Mouse (Mus musculus) erythroid progenitor cell, adult 5-6 weeks (primary cell): ENCODE results near the gene Rab5c. TPM values are rescaled to one million over a fixed set of nuclear protein-coding genes. Genes with fewer than 3 reads are reported as not detected.

Experiments
- ATAC-seq: replicated peaks from 2 replicates; pipeline ENCODE4 v1.8.0; 2016; ENCODE audit warnings: moderate number of reproducible peaks, mild to moderate bottlenecking, moderate TSS enrichment, inconsistent platforms; ENCODE audit not compliant: poor library complexity, low FRiP score, severe bottlenecking
- total RNA-seq, 2 experiments: library from RNA; stranded (forward) in 1 of 2; stranded (reverse) in 1 of 2; fragments of 150-400 nt in 1 of 2; fragments of 186-747, 209-891 nt in 1 of 2; gene quantifications; 2 replicates each; pipeline versions ENCODE4 v1.2.3 to v1.2.4; 2015 to 2017; ENCODE audit warnings: low replicate concordance in 2 of 2

The Rab5c gene
- total RNA-seq, 2 experiments from 2014 or later = 80.2 to 136 TPM

DNA sequence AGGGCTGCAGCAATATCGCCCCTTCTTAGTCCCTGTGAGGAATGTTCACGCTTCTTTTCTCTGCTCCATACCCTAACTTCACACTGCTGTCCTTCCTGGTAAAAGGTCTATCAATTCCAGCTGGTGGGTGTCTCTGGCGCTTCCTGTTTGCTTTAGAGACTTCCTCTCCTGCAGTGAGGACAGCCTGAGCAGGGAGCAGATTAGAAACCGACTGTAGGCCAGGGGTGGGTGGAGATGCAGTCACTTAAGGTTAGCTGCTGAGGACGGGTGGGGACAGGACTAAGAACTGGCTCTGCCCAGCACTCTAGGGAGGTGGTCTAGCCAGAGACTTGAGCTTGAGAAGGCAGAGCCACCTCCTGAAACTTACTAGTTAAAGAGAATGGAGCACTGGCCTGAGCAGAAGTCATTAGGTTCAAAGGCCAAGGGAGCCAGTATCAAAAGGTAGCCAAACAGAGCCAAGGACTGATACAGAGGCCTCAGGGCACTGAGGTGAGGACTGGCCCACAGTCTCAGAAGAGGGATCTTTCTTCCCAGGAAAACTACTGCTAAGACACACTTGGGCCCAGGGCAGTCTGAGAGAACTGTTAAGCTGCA, 13.0 kb downstream of the Rab5c start:
- ATAC-seq = no peak

DNA sequence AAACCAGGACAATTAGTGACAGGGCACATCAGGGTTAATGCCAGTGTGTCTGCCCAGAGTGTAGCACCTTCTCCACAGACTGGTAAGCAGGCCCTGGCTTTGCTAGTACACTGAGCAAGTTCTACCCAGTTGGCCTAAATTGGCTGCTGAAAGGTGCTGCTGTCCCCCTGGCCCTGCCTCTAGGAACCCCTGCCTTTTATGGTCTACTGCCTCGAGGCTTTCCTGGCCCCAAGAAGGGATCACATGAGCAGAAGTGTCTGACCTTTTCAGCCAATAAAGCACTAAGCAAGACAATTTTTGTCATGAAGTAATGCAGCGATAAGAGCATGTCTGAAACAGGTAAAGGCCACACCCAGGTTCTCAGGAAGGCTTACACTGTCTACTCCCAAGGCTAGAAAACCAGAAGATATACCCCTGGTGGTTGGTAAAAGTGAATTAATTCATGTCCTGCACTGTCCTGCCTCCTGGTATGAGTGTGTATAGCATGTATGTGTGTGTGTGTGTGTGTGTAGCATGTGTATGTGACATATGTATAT, 15.5 kb downstream of the Rab5c start:
- peak; percentile 38 for ATAC-seq

DNA sequence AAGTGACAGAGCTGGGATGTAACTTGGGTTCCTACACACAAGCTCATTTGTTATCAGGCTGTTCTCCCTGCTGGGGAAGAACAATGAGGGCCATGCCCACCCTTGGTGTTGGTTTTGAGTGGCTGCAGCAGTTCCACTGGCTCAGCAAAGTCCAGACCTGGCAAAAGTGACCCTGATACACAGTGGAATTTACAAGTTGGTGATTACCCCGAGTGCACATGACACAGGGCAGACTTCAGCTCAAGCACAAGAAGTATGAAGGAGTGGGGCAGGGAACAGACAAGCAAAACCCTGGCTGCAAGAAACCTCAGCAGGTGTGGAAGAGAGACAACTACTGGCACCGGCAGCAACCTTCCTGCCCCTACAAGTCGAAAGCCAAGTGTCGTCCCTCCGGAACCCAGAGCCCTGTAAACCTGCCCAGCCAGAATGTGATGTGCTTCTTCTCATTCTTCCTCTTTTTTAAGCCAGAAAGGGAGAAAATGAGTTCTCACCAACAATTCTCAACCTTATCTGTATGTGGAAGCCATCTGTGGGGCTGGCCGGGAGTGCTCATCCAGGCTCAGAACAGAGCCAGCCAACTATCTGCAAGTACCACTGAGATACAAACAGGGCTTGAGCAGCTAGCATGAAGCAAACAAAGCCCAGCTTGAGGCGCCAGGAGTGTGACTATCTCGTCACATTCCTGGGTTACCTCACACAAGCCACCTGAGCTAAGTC, 16.1 kb downstream of the Rab5c start:
- ATAC-seq = peak; percentile 46

DNA sequence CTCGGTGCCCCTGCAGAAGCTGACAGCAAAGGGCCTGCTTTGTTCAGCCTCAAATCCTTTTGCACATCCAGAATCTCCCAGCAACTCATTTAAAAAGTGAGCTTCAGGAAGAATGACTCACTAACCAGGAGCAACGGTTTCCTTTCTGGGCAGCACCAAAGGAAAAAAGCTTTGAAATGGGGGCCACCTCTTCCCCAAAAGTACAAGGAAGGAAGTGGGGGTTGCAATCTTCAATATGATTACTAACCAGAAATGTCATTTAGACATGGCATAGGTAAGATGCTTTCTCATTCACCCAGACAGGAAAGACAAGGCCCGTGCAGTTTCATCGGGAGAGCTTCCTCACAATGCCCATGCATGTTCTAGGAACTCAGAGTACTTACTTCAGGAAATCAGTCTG, 16.8 kb downstream of the Rab5c start:
- ATAC-seq = no peak

DNA sequence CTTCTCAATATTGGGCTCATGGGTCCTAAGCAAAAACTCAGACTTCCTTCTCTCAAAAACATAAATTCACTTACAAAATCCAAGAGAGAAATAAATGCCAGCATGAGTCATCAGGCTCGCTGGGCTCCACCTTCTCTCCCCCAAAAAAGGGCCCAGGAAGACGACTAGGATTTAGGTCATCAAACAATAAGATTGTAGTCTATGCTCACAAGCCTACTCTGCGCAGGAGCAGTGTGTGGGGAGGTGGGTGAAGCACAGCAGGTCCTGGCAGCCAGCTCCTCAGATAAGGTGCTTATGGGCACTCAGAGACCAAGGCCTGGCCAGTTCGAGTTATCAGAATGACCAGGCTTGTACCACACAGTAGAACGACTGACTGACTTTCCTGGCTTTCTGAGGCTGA, 17.7 kb downstream of the Rab5c start:
- ATAC-seq = no peak

DNA sequence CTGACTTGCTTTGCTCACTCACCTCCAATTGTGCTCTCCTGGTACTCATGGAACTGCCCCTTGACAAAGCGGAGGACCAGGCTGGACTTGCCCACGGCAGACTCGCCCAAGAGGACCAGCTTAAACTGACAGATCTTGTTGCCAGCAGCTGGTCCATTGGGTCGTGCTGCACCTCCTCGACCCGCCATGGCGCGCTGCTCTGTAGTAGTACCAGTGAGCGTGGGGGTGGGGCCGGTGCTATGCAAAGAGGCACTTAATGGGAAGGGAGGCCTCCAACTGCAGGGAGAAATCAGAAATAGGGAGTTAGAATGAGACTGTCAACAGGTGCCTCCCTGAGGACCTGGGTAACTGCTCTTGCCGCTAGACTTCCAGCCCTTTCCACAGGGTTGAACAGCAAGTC, 18.1 kb downstream of the Rab5c start:
- no peak for ATAC-seq

DNA sequence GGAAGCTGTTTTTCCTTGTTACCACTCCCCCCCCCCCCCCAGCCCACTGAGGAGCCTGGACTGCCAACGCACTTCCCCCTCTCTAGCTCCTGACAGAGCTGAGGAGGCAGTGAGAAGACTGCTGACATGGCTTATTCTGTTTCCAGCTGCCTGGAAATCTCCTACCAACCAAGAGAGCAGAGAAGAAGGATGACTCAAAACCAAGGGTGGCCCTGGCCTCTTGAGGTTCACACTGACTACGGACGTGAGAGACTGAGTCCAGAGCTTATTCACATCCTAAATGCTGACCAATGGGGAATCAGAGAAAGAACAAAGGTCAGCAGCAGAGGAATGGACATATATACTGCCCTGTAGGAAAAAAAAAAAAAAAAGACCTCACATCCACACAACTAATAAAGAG, 18.7 kb downstream of the Rab5c start:
- ATAC-seq = no peak

DNA sequence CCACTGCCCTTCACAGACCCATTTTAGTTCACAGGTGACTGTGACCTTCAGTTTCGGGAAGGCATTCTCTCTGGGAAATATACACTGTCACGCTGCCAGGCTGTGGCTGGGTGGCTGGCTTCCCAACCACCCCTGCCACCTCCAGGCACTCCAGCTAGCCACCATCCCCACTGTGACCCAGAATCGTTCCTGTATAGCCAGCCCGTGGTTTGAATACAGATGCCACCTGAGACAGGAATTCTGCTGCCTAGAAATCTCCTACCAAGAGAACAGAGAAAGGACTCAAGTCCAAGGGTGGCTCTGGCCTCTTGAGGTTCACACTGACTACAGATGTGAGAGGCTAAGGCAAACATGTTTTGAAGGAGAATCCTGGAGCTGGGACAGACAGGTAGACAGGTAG, 19.1 kb downstream of the Rab5c start:
- no peak for ATAC-seq

DNA sequence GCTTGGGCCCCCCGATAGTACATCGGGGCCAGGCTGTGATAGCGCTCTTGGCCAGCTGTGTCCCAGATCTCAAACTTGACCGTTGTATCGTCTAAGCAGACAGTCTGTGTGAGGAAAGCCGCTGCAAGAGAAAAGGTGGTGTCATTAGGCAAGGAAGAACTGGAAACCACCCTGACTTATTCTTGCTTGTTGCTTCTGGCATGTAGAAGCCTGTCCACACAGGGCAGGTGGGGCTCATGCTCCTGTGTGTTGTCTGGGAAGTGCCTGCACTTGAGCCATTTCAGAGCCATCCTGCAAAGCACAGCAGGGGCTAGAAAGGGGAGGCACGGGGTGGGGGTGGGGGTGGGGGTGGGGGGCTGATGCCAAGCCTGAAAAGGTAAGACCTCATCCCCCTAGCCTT, 19.6 kb downstream of the Rab5c start:
- ATAC-seq = no peak

DNA sequence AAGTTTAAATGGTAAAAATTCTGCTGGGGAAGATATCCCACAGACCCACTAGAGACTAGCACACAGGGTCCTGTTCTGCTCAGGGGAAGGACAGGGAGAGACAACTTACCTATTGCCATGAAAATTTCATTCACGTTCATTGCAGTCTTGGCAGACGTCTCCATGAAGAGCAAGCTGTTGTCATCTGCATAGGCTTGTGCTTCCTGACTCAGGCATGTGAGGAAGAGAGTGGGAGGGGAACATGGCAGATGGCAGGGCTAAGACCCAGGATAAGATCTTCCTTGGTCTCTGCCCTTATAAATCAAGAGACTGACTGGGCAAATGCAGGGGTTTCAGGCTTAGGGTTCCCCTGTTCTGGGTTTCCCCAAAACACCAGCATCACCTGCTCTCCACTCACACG, 21.4 kb downstream of the Rab5c start:
- no peak for ATAC-seq

DNA sequence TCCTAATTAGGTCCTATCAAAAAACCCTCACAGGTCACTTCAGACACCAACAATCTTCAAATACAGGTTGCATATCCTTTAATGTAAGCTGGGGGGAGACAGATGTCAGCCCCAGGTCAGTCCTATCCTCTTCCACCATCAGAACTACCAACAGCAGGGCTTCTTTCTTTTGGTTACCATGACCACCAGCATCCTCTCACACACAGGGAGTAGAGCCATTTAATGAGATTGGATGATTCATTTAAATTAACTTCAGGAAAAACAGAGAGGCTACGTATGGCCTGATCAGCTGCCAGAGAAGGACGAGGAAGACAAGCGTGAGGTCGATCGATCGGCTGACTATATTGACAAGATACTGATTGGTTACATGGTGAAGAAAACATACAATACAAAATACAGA, 23.1 kb downstream of the Rab5c start:
- ATAC-seq = no peak

DNA sequence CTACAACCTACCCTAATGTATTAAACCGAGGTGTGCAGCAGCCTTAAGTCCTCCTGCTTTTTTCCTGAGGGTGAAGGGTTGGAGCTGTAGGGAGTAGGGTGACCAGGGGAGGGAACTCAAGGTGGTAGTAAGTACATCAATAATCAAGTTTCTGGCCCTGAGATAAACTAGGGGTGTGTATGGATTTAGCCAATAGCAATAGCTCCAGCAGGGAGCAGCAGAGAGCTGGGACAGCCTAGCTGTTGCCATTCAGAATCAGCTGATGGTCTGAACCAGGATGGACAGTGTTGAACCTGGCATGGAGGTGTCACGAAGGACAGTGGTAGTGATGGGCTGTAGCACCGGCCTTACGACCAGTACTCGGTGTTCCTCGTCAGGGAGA, 23.5 kb downstream of the Rab5c start:
- peak; percentile 81 for ATAC-seq

DNA sequence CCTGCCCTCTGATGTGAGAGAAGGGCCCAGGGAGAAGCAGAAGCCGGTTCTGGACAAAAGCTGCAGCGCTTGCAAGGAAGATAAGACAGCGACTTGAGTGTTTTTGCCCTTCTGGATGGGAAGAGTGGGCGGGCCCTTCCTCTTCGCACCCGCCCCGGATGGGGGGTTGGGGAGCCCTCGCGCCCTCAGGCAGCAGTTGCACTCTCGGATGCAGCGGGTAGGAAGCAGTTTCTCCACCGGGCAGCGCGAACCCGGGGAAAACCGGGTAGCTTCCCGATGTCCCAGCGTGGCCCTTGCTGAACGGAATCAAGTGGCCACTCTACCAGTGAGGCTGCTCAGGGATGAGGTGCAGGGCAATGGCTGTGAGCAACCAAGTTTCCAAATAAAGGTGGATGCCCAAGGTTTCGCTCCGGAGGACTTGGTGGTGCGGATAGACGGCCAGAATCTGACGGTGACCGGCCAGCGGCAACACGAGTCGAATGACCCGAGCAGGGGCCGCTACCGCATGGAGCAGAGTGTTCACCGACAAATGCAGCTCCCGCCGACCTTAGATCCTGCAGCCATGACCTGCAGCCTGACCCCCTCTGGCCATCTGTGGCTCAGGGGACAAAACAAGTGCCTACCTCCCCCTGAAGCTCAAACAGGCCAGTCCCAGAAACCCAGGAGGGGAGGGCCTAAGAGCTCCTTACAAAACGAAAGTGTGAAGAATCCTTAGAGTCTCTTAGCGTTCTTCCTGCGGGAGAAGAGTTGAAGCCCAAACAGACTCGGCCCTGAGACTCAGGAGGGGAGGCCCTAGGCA, 24.1 kb downstream of the Rab5c start, which contains the start of gene Hspb9:
Gene Hspb9 (plus strand): TSS at position 116 of the 799 bp plus-strand sequence.
- peak; percentile 61 for ATAC-seq

DNA sequence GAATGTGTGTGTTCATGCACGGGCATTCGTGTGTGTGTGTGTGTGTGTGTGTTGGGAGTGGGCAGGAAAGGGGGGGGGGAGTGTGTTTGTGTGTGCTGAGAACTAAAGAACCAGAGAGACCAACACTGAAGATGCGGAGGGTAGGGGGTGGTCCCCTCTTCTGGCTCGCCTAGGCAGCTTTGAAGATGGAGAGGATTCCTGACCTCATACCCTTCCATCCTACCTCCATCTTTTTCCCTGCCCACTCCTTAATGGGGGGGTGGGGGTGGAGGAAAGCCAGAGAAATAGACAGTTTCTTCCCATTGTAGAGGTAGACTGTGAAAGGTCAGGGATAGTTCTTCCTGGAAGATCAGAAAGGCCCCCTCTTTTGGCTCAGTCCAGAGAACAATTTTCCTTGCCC, 24.8 kb downstream of the Rab5c start:
- ATAC-seq = no peak

DNA sequence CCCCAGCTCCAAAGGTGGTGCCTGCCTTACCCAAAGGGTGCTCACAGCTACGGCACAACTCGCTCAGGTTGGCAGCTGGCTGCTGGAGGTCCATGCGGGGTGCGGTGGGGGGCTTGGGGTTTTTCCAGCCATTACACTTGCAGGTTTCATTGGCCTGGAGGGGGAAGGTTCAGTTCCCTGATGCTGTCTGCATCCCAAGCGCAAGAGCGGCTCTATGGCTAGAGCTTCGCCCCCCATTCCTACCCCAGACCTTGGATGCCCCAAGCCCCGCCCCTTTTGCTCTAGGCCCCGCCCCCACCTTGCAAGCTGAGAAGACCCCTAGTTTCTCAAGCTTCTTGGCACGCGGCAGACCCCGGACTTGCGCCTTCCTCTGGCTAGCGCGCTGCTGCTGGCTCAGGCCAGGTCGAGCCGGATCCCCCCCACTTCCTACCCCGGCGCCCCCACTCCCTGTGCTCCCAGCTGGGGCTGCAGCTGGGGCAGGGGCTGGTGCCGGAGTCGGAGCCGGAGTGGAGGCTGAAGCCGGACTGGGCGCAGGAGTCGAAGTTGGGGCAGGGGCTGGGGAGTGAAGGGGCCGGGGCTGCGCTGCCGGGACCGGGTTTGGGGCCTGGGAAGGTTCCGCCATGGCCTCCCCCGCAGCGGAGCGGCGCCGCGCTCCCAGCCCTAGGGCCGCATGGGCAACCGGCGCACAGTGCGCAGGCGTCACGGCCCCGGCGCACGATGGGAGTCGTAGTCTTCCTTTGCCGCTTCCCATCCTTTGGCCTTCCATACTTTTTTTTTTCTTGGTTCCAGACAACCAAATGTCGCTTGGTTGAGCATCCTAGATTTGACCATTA, 26.0 kb downstream of the Rab5c start, which contains the start of gene Kat2a:
Gene Kat2a (minus strand): TSS at position 683 of the 833 bp plus-strand sequence.
- peak; percentile 60; the same call in 1 of the 2 replicates for ATAC-seq

DNA sequence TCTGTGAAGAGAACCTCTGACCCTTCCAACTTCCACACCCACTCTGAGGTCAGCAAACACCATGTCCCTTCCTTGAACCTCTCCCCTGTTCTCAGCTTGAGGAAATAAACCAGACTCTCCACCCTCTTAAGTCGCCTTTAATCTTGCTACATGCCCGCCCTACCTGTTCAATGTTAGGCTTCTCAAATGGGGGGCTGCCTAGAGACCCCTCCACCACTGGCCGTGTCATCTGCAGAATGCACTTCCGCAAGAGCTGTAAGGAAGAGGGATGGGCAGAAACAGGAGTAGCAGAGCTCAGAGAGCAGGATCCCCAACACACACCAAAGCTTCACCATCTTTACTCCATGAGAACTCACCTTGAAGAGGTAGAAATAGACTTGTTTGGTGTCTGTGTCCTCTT, 27.0 kb downstream of the Rab5c start:
- ATAC-seq = no peak

DNA sequence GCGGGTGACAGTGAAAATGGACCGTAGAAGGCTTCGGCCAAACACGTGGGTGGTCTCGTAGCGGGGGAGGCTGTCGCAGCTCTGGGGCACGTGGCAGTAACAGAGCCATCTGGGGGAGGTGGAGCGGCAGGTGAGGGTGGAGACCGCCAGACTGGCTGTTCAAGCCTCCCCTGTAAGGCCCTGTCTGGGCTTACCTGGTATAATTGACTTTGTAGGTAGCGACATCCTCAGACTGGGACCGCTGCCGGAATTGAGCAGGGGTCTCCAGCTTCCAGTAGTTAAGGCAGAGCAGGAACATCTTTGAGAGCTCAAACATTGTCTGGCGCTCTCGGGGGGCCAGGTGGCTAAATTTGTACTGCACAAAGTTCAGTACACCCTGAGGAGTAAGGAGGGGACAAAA, 27.5 kb downstream of the Rab5c start:
- no peak for ATAC-seq

DNA sequence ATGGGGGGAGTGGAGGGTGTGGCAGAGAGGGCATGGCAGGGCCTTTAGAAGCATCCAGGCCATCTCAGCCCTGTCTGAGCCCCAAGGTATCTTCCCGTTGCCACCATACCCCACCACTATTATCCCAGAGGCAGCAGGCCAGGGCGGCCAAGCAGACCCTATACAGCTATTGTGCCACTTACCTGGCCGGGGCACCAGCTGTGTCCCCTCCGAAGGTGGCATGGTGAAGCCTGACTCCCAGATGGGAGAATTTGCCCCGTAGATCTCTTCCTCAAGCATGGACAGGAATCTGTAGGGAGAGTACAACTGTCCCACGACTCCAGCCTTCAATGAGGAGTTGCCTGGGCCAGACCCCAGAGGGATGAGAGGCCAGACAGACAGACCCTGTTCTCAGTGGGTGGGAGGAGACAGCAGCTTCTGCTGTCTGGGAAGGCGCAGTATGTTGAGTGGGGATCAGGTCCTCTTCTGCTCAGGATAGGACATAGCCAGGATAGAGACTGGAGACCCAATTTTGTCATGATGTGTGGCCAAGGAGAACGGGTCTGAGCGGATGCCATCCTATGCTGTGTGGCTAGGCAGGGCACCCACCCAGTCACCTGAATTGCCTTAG, 28.7 kb downstream of the Rab5c start:
- no peak for ATAC-seq

DNA sequence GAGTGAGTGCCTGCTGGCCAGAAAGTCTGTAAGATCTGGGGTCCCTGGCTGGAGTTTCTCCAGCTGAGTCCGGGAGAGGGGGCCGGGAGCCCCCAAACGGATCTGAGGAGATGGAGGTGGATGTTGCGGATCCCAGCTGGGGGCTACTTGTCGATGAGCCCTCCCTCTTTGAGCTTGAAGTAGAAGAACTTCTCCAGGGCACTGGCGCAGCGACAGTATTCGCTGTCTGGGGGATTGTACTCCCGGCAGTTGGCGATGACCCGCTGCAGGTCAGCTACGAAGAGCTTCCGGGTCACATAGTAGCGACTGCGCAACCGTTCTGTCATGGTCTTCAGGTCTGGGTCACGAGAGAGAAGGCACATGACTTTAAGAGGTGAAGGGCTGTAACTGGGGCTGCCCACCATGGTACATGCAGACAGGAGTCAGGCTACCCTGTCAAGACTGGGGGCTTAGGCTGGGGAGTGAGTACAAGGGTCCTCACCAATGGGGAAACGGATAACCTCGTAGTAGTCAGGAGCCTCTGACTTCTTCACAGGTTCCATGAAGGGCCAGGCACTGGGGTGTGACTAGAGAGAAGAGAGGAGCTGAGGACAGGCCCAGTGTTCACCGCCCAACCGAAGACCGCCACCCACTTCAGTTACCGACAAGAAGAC, 32.8 kb downstream of the Rab5c start:
- ATAC-seq = no peak
